Mouse (Mus musculus) bone marrow macrophage, adult 2 months (primary cell): ENCODE measurements around the gene Sept9. TPM values are rescaled to one million over a fixed set of nuclear protein-coding genes. Genes with fewer than 3 reads are reported as not detected.

Experiments used
- H3K27ac ChIP-seq: 2 replicates; pipeline ENCODE4 v1.5.1; 2012; ENCODE audit warnings: low read depth, low read length; ENCODE audit not compliant: insufficient read depth
- H3K4me1 ChIP-seq: 2 replicates; pipeline ENCODE4 v1.6.1; 2012; ENCODE audit warnings: low read length; ENCODE audit not compliant: control insufficient read depth, insufficient read depth
- H3K4me3 ChIP-seq: 2 replicates; pipeline ENCODE4 v1.5.1; 2012; ENCODE audit warnings: mild to moderate bottlenecking, low read length, moderate library complexity; ENCODE audit not compliant: insufficient read depth
- CTCF ChIP-seq: IDR thresholded peaks from 2 replicates; pipeline ENCODE4 v1.5.1; 2012; ENCODE audit warnings: low read depth, mild to moderate bottlenecking, low read length, moderate library complexity
- POLR2A ChIP-seq: IDR thresholded peaks from 2 replicates; pipeline ENCODE4 v1.6.1; 2012; ENCODE audit warnings: mild to moderate bottlenecking, low read depth, low read length, borderline replicate concordance
- polyA plus RNA-seq: library from polyadenylated mRNA; stranded (reverse); fragments of >200 nt; gene quantifications from 2 replicates; pipeline ENCODE4 v1.2.4, GENCODE M21; 2012; ENCODE audit not compliant: missing spikeins, insufficient read depth, insufficient read length

Sept9 gene
- polyA plus RNA-seq, 1 experiment: 123 TPM

DNA sequence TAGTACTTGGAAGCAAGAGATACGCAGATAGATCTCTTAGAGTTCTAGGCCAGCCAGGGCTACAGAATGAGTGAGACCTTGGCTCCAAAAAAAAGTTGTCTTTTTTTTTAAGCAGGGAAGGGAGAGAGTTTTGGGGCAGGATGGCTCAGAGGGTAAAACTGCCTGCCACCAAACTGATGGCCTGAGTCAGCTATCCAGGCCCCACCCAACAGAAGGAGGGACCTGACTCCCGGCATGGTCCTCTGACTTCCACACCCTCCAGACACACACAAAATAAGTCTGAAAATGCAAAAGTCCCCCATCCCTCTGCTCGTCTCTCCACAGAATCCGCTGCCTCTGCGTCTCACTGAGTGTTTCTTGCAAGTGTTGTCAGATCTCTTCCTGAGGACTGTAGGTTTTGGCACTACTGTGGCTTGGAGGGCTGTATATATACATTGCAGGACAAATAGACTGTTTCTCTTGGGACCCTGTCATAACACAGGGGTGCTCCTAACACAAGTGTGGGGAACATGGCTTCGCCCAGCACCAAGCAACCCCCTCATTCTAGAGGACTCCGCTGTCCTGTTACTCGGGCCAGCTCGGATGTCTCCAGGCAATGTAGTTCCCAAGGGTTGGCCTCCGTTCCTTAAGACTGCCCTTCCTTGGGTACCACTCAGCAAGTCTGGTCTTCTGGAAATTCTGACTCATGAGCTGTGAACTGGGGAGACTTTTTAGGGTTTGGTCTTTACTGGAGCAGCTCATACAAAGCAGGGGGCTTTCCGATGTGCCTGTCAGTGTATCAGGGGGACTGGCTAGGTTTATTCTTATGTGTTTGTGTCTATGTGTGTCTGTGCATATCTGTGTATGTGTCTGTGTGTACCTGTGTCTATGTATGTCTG lies 41.6 kb downstream of the Sept9 start:
- TF ChIP-seq CTCF: no peak
- TF ChIP-seq POLR2A: no peak
- H3K4me1 ChIP-seq: peaks cover 16% of the 10 kb centered on the region
- no peak overlapping the region for H3K4me3 ChIP-seq
- H3K27ac ChIP-seq: no peak overlapping the region

DNA sequence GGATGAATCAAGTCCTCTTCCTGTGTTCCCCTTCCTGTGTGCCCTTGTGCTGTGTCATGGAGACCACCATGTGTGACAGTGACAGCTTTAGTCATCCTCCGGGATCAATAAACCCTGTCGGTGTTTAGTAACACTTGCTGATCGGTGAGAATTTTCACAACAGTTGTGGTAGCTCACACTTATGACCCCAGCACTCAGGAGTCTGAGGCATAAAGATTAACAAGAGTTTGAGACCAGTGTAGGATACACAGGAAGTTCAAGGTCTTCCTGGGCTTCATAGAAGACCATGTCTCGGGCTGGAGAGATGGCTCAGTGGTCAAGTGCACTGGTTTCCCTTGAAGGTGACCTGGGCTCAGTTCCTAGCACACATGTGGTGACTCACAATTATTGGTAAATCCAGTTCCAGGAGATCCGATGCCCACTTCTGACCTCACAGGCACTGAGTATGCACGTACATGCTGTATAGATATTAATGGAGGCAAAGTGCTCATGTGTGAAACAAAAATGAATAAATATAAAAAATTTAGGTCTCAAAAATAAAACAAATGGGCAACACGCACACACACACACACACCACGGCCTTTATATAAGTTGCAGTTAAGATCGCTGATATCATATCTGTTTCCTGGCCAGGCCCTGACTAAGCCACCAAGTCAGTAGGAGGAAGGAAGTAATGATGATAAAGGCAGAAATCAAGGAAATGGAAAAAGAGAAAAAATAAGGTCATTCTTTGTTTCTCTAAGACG lies 43.1 kb downstream of the Sept9 start:
- TF ChIP-seq CTCF: no peak
- TF ChIP-seq POLR2A: no peak
- Histone ChIP-seq H3K4me3 (no peak overlapping the region), H3K27ac (peak overlapping the region; percentile 9; the same call in 1 of the 2 replicates), H3K4me1 (peaks cover 16% of the 10 kb centered on the region)

GRCm38 (mm10) chr11:117243536-117244290 lies 44.3 kb downstream of the Sept9 start:
- Histone ChIP-seq H3K4me3 (no peak overlapping the region), H3K27ac (no peak overlapping the region), H3K4me1 (peaks cover 16% of the 10 kb centered on the region)
- no peak for TF ChIP-seq POLR2A
- no peak for TF ChIP-seq CTCF

DNA sequence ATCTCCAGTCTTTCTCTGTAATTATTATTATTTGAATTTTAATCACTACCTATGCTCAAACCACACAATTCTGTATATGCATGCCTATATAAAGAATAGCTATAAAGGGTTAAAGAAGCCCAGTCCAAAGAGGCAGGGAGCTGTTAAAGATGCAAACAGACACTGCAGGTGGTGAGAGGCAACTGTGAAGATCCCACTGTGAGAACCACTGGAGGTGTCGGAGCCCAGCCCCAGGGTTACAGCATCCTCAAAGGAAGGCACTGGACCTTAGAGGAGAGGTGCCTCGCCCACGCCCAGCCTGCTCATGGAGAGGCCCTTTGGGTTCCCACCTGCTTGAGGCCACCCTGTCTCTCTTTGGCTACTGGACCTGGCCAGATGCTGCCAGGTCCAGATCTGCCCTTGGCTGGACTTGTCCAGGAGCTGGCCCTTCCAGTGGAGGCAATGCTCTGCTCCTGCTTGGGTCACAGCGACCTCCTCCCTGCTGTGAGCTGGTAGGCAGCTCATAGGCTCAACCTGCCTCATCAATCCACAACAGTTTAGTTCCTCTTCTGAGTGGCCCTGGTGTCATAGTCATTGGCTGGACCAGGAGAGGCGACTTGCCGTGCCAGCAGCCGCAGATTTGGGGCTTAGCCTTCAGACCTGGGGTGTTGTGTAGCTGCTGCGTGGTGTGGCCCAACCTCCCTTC lies 45.7 kb downstream of the Sept9 start:
- Histone ChIP-seq H3K27ac (no peak overlapping the region), H3K4me3 (no peak overlapping the region), H3K4me1 (peaks cover 16% of the 10 kb centered on the region)
- no peak for TF ChIP-seq POLR2A
- TF ChIP-seq CTCF: no peak

GRCm38 (mm10) chr11:117245846-117246245 lies 46.4 kb downstream of the Sept9 start:
- no peak overlapping the region for H3K27ac ChIP-seq
- H3K4me1 ChIP-seq: peaks cover 16% of the 10 kb centered on the region
- no peak overlapping the region for H3K4me3 ChIP-seq
- TF ChIP-seq CTCF (no peak), POLR2A (no peak)

DNA sequence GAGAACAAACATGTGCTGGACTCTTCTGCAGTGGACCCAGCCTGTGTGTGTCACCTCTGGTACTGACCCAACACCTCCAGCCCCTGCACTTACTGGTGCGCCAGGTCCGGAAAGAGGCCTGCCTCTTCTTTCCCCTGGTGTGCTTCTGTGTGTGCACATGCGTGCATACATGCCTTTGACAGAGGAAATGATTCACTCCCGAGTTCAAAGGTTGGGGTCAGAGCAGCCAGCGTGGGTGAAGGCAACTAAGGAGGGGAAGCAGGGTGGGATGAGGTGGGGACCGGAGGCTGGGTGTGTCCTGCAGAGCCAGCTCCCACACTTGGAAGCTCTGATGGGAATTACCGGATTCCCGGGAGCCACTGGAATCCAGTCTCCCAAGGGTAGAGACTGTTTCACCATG lies 46.8 kb downstream of the Sept9 start:
- peaks cover 16% of the 10 kb centered on the region for H3K4me1 ChIP-seq
- H3K27ac ChIP-seq: no peak overlapping the region
- TF ChIP-seq CTCF (no peak), POLR2A (no peak)

GRCm38 (mm10) chr11:117246981-117247431 lies 47.5 kb downstream of the Sept9 start:
- Histone ChIP-seq H3K27ac (no peak overlapping the region), H3K4me3 (no peak overlapping the region), H3K4me1 (peaks cover 20% of the 10 kb centered on the region)
- TF ChIP-seq POLR2A: no peak
- TF ChIP-seq CTCF: no peak

More for the DNA sequence above, 46.8 kb downstream of the Sept9 start:
- H3K4me3 ChIP-seq: no peak overlapping the region

GRCm38 (mm10) chr11:117247541-117247940 lies 48.1 kb downstream of the Sept9 start:
- Histone ChIP-seq H3K4me1 (peaks cover 15% of the 10 kb centered on the region), H3K27ac (no peak overlapping the region), H3K4me3 (no peak overlapping the region)
- no peak for TF ChIP-seq CTCF
- TF ChIP-seq POLR2A: no peak

DNA sequence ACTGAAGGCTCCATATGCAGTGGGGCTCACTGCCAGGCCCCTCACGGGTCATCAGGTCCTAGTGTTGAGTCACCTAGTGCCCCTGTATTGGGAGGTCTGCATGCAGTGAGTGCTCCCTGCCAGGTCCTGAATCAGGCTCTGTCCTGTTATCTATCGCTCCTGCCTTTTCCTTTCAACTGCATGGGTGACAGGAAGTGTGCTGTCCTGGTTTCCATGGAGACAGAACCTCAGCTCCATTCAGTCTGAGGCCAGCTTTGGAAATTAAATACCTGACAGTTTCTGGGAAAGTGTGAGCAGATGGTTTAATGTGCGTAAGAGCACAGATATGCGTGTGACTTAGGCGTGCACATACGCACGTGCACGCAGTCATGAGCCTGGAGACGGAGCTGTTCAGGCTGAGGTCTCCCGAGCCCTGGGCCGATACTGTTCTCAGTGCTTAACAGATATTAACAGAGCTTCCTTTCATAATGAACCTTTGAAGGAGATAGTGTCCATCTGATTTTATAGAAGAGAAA lies 49.3 kb downstream of the Sept9 start:
- Histone ChIP-seq H3K4me1 (peaks cover 13% of the 10 kb centered on the region; the same call in 1 of the 2 replicates), H3K27ac (no peak overlapping the region), H3K4me3 (no peak overlapping the region)
- TF ChIP-seq CTCF (no peak), POLR2A (no peak)
